Mouse (Mus musculus) gastrocnemius, postnatal 25 days (tissue): ENCODE data around the gene Pdx1. TPM values are rescaled to one million over a fixed set of nuclear protein-coding genes. Genes with fewer than 3 reads are reported as not detected.

Experiments
- DNase-seq: peaks from one replicate; pipeline ENCODE4 v3.0.0; 2022
- total RNA-seq, 2 experiments: library from RNA; stranded (reverse); gene quantifications; 1 replicate in 1 of 2; 2 replicates in 1 of 2; pipeline ENCODE4 v1.2.3; 2021

Pdx1 gene
- total RNA-seq, 2 experiments from 2014 or later, result not detected

DNA sequence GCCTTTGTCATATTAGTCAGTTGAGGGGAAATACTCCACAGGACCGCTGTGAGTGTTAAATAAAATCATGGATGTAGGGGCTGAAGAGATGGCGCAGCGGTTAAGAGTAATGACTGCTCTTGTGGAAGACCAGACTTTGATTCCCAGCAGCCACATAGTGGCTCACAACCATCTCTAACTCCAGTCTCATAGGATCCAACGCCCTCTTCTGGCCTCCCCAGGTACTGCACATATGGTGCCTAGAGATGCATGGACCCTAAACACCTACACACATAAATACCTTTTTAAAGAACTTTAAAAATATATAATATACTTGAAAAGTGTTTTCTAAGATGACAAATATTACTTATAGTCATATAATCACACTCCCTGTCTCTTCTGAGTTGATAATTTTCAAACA is 14.6 kb downstream of the Pdx1 start:
- no peak for DNase-seq

DNA sequence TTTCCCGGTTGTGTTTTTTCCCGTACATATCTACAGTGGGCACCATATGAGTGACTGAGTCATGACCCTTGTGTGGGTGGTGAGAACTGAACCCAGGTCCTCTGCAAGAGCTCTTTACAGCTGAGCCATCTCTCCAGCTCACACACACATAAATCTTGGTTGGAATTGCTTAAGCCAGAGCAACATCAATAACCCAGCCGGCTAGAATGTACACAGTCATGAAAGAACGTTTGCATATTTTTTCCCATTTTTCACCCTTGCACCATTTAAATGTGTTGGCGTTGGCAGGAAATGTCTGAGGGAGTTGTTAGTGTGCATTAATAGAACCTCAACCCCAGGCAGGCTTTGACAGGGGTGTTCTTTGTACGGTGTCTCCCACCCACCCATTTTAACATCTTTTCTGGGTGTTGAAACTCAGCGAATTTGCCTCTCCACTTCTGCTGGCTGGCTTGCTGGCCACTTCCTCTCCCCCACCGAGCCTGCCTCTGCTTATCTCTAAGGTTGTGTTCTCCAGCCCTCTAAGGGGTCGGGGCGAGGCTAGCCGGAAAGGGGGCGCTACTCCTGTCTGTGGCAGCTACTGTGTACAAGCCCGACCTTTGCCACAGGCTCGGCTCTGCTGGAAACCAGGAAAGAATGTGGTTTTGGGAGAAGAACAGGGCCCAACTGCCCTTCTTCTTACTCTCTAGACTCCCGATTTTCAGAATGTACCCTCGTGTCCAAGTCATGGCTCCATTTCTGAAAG is 22.2 kb downstream of the Pdx1 start:
- DNase-seq, result no peak

- no peak for DNase-seq
Observed at GRCm38 (mm10) chr5:147292506-147293120, 22.9 kb downstream of the Pdx1 start.

DNA sequence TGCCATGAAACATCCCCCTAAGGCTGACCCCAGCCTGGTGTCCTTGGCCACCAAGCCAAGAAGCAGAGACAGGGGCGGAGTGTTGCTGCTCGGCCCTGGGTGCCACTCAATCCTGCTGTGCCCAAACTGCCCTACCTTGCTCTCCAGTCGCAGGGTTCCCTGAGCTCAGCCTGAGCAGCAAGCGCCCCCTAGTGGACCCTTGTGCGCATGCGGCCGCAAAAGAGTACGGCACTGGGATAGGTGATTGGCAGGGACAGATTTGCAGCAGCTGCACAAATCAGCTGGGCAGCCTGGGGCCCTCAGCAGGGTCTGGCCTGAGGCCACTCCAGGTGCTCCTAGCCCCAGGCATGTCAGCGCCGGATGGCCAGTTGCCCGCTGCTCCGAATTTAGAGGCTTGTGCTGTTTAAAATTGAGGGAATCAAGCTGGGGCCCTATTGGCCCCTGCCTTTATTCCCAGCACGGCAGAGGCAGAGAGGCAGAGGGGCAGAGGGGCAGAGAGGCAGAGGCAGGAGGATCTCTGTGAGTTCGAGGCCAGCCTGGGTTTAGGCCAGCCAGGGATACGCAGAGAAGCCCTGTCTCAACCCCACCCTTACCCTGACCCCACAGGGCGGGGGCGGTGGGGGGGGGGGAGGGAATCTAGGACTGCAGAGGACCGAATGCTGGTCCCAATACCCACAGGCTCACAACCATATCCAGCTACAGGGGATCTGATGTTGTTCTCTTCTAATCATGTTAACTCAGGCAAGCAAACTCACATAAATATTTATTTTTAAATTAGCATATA is 23.6 kb downstream of the Pdx1 start:
- peak; percentile 21 for DNase-seq

DNA sequence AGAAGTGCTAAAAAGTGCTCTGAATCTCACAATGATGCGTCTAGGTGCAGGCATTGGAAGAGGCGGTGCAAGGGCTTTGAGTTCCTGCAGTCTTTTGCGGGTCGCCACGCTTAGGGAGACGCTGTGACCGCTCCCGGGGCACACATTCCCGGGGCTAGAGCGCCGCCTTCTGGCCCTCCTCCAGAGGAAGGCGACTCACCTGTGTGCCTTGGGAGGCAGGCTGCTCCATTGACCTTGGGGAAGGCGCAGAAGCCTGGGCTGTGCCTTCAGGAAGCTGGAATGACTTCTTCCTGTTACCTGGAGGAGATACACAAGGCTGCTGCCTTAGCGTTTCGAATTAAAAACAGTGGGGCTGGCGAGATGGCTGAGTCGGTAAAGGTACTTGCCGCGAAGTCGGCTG is 24.4 kb downstream of the Pdx1 start:
- DNase-seq, result no peak

GRCm38 (mm10) chr5:147297249-147297648 is 27.5 kb downstream of the Pdx1 start:
- no peak for DNase-seq

- no peak for DNase-seq
Observed at GRCm38 (mm10) chr5:147299255-147300000, 29.7 kb downstream of the Pdx1 start.

DNA sequence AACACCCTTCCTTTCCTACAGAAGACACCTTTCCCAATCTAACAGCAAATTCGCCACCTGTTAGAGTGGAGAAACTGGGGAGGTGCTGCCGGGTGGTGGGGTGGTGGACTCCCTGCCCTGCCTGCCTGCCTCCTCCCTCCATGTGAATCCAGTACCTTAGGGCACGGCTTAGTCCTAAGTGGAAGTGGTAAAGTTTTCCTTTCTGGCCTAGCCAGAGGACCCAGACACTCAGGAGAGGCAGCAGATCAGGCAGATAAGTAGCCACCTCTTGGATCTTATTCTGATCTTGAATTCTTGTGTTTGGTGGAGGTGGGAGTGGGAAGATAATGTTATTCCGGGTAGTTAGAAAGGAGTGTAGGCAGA is 30.2 kb downstream of the Pdx1 start:
- no peak for DNase-seq

GRCm38 (mm10) chr5:147300917-147301780 is 31.4 kb downstream of the Pdx1 start:
- no peak for DNase-seq

- no peak for DNase-seq
Observed at GRCm38 (mm10) chr5:147301781-147302070, 32.0 kb downstream of the Pdx1 start.

GRCm38 (mm10) chr5:147302141-147302540 is 32.4 kb downstream of the Pdx1 start:
- DNase-seq, result no peak

GRCm38 (mm10) chr5:147302746-147303400 is 33.1 kb downstream of the Pdx1 start:
- DNase-seq, result no peak

DNA sequence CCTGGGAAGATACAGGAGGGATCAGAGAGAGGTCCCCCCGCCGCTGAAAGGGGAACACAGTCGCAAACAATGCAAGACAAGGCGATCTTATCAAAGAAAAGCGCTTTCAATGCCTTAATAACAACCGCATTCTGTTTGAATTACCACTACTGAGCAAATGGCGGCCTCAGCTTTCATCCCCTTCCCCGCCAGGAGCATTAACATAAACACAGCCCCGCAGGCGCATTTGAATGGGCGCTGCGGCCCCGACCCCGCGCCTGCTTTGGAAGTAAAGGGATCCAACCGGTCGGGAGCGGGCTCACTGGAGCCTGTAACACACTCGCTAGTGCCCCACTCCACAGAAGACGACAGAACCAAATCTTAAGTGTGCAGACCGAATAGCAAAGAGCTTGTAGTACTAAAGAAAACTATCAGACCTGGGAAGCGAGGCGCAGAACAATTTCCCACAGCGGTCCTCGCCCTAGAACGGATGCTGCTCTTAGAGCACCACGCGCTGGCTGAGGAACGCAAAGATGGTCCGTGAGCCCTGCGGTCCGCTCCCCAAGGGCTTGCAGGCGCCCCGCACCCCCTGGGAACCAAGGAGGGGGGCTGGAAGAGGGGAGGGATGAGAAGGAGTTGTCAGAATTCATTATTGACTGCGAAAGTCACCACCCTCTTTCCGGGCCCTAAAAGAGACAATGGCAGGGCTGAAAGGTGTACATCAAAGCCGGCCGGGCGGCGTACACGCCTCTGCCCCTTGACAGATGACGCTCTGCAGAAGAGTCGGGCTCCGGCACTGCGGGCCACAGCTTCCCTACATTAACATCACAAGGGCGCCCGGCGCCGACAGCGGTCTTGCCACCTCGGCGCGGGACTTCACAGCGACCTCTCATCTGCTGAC is 34.8 kb downstream of the Pdx1 start:
- no peak for DNase-seq

GRCm38 (mm10) chr5:147305166-147305565 is 35.4 kb downstream of the Pdx1 start:
- no peak for DNase-seq

DNA sequence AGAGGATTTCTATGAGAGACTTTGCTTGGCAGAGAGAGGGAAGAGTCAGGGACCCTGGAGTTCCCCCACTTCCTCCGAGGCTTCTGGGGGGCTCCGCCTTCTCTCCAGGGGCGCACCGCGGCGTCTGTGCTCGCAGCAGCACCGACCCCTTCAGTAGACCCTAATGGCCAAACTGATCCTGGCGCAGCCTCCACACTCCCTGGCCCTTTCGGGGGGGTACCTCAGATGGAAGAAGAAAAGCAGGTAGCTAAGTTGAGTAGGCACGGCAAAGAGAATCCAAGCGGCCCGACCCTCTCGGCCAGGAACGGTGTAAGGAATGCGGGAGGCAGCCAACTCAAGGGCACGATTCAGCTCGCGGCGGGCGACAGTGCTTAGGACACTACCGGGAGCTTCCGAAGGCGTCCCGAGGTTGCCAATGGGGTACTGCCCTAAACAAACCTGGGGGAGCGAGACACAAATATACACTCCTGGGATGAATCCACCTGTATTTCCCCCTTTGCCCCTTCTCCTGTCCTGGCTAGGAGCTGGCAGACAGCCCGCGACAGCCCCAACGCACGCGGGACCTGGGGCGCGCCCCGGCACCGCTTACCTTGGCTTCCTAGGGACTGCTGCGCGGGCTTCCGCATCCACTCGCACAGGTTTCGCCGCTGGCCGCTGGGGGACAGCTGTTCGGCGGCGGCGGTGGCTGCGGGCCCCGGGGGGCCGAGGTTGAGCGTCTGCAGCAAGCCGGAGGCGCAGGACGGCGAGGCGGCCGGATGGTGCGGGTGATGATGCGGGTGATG is 36.3 kb downstream of the Pdx1 start:
- no peak for DNase-seq

DNA sequence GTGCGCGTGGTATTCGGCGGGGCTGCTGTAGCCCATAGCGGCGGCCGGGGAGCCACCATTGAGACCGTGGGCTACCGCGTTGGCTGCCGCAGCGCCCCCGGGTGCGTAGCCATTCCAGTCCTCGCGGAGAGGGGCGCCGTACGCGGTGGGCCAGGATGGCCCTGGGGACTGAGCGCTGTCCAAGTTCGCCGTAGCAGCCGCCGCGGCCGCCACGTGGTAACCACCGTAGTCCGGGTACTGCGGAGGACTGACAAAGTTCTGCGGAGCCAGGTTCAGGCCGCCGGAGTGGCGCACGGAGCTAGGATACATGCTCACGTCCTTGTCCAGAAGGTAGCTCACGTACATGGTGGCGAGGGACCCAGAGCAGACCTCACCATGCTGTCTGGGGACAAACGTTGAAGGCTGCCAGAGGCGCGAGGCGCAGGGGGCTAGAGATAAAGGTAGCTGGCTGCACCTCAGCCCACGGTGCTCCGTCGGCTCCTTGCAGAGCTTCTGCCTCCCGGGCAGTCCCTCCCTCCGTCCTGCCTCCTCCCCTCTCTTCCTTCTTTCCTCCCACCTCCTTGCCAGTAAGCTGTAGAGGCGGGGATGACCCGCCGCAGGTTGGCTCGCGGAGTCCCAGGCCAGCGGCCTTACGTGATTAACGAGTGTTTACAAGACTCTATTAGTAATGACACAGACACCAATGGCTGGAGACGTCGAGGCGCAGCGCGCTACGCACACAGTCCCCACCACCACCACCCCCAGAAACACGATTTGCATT is 37.1 kb downstream of the Pdx1 start, which contains the start of gene Cdx2:
TSS of gene Cdx2 (minus strand) at position 633 of the 760 bp plus-strand sequence.
- DNase-seq, result no peak

- DNase-seq, result no peak
Observed at GRCm38 (mm10) chr5:147307398-147307785, 37.6 kb downstream of the Pdx1 start.

DNA sequence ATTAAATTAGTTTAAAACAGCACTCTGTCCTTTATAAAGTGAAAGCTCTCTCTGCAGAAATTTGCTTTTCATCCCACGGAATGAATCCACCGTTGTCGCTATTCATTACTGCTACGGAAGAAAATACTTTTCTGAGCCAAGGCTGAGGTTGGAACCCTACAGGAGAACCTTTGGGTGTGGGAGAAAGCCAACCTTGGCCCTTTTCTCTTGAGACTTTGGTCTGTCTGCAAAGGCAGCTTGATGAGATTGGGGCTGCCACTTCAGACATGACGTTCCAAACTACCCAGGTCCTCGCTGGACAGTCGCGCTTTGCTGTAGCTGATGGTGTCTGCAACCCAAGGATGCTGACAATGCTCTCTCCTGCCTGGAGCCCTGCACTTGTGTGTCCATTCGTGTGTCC is 38.7 kb downstream of the Pdx1 start:
- DNase-seq, result no peak

- DNase-seq, result no peak
Observed at GRCm38 (mm10) chr5:147309786-147310185, 40.0 kb downstream of the Pdx1 start.
